Mouse (Mus musculus) limb, embryonic 11.5 days (tissue): ENCODE measurements at regions not wholly inside any gene's neighbourhood (a gene's known extent, or its start where the extent isn't known, plus 50 kb on each side); places are given as distances from the start of the nearest gene placed in this dataset.
A peak's percentile ranks its signal among the peaks of the same experiment; 100 is the strongest.

Experiments used
- ATAC-seq: fragments of 200-750 bp; cut with Nextera tagmentation; 2 replicates; pipeline ENCODE4 v1.8.0; 2017; ENCODE audit warnings: low read depth; ENCODE audit not compliant: insufficient number of reproducible peaks, low FRiP score, low TSS enrichment
- DNase-seq: peaks from one replicate; pipeline ENCODE4 v3.0.0-alpha.2; 2015; ENCODE audit warnings: low spot score
- H3K27ac ChIP-seq: fragments of 300-500 bp; sonication (generic); replicated peaks from 2 replicates; pipeline ENCODE4 v1.5.1; 2014; ENCODE audit warnings: low read depth, mild to moderate bottlenecking, low read length
- H3K27me3 ChIP-seq: fragments of 300-500 bp; sonication (generic); 2 replicates; pipeline ENCODE4 v1.6.1; 2014; ENCODE audit warnings: mild to moderate bottlenecking, low read length, mixed read lengths; ENCODE audit not compliant: control insufficient read depth, insufficient read depth
- H3K36me3 ChIP-seq: fragments of 300-500 bp; sonication (generic); 2 replicates; pipeline ENCODE4 v1.6.1; 2014; ENCODE audit warnings: mild to moderate bottlenecking, low read length, moderate library complexity, mixed read lengths; ENCODE audit not compliant: control insufficient read depth, insufficient read depth
- H3K4me1 ChIP-seq: fragments of 300-500 bp; sonication (generic); 2 replicates; pipeline ENCODE4 v1.6.1; 2014; ENCODE audit warnings: low read length, mixed read lengths; ENCODE audit not compliant: control insufficient read depth, insufficient read depth
- H3K4me2 ChIP-seq: fragments of 300-500 bp; sonication (generic); 2 replicates; pipeline ENCODE4 v1.6.1; 2014; ENCODE audit warnings: low read depth, mild to moderate bottlenecking, moderate library complexity; ENCODE audit not compliant: severe bottlenecking
- H3K4me3 ChIP-seq: fragments of 300-500 bp; sonication (generic); 2 replicates; pipeline ENCODE4 v1.5.1; 2014; ENCODE audit warnings: low read depth, low read length
- H3K9ac ChIP-seq: fragments of 300-500 bp; sonication (generic); 2 replicates; pipeline ENCODE4 v1.6.1; 2014; ENCODE audit warnings: mild to moderate bottlenecking, low read length
- H3K9me3 ChIP-seq: fragments of 300-500 bp; sonication (generic); 2 replicates; pipeline ENCODE4 v1.6.1; 2016; ENCODE audit warnings: low read length; ENCODE audit not compliant: control insufficient read depth
- WGBS: fragments of 180-500 bp; shearing (Covaris S2); extraction: QIAGEN DNeasy Blood & Tissue Kit; methylation state at CpG from one replicate; pipeline ENCODE4 v1.1.7; 2014; 5-methylcytosine and 5-hydroxymethylcytosine counted together

DNA sequence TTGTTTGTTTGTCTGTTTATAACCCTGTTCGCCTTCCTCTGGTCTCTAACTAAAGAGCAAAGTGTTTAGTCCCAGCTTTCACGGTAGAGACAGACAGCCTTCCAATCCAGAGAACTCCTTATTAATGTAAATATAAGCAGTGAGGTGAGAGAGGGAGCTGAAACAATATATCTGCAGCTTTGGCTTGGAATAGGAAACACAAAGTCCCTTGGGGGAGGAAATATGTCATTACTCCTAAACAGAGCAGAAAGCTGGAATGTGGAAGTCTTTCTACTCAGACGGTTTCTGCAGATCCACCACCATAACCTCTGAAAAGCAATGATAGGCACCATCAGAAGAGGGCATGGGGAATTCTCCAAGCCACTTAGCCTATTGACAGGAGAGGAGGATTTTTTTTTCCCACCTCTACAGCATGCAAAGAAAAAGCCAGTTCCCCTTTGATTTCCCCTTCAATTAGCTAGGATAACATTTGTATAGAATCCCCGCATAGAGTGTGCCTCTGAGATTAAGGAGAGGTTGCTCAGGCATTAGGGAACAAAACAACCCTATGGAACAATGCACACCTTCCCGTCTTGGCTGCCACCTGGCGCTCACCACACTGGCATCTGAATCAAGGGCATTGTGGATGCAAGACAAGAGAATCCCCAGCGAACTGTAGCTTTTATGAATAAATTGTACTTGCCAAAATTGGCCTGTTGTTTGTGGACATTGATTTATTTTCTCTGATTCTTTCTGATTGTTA lies 281.9 kb upstream of the Kirrel3 start:
- Histone ChIP-seq H3K4me2 (no peak overlapping the region), H3K27me3 (no peaks in the 10 kb centered on the region), H3K9me3 (no peaks in the 10 kb centered on the region), H3K36me3 (no peaks in the 10 kb centered on the region), H3K4me3 (no peak overlapping the region), H3K27ac (no peak overlapping the region), H3K4me1 (peaks cover 6% of the 10 kb centered on the region; the same call in 1 of the 2 replicates), H3K9ac (no peak overlapping the region)
- DNase-seq (no peak), ATAC-seq (no peak)
- 29% methylated on average over 7 of the region's 7 CpGs for WGBS

DNA sequence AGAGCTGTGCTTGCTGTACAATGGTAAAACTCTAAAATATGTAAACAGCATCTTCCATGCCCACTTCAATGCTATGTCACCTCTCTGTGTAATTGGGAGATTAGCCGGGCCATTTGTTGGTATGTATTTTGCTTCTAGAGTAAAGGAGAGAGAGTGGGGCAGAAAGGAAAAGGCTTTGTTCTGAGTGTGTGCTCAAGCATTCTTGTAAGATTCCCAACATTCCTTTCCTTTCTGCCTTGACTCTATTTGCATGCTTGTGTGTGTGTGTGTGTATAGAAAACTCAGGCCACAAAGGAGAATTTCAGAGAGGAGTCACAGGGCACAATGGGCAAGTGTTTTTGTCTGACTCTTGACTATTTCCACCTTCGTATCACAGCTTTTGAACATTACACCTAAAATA lies 281.2 kb upstream of the Kirrel3 start:
- Histone ChIP-seq H3K4me3 (no peak overlapping the region), H3K36me3 (no peaks in the 10 kb centered on the region), H3K27me3 (no peaks in the 10 kb centered on the region), H3K27ac (no peak overlapping the region), H3K4me1 (peaks cover 6% of the 10 kb centered on the region; the same call in 1 of the 2 replicates), H3K9me3 (no peaks in the 10 kb centered on the region), H3K4me2 (no peak overlapping the region), H3K9ac (no peak overlapping the region)
- 79% methylated on average over 2 of the region's 2 CpGs for WGBS
- DNase-seq = no peak
- no peak for ATAC-seq

DNA sequence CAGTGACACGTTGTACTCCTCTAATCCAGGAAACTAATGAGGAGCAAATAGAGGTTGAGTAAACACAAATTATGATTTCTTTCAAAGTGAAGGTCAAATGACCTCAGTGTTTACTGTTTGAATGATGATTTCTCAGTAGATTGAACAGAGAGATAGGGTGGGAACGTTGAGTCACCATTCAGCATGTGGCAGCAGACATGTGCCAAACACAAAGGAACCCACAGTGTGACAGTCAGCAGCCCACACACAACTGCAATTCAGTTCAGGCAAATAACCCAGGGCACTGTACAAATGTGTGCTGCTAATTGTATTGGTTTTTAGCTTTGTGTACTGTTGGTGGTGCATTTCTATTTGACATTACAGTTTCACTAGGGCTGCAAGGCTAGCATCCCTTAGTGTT lies 254.1 kb upstream of the Kirrel3 start:
- Histone ChIP-seq H3K4me2 (no peak overlapping the region), H3K36me3 (no peaks in the 10 kb centered on the region), H3K9ac (no peak overlapping the region), H3K4me3 (no peak overlapping the region), H3K27ac (no peak overlapping the region), H3K27me3 (no peaks in the 10 kb centered on the region), H3K4me1 (no peaks in the 10 kb centered on the region), H3K9me3 (no peaks in the 10 kb centered on the region)
- DNase-seq (no peak), ATAC-seq (no peak)
- 57% methylated on average over 2 of the region's 2 CpGs for WGBS

DNA sequence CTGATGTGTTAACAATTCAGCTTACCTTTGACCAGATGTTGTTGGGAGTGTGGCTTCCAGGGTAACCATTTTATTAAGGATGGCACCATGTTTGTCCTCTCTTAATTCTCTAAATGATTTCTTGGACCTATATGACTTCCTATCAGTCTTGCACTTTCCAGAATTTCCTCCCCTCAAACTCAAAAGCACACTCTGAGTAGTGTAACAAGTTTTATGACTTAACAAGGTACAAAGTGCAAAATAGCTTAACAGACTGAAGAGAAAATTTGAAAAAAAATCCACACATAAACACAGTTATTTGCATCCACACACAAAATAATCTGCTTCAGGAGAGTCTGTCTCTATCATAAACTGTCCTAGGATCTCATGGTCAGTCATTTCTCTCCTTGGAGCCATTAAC lies 251.0 kb upstream of the Kirrel3 start:
- H3K36me3 ChIP-seq = no peaks in the 10 kb centered on the region
- H3K9me3 ChIP-seq = no peaks in the 10 kb centered on the region
- H3K4me1 ChIP-seq = peaks cover 4% of the 10 kb centered on the region; the same call in 1 of the 2 replicates
- no peak overlapping the region for H3K27ac ChIP-seq
- H3K27me3 ChIP-seq = no peaks in the 10 kb centered on the region
- ATAC-seq = no peak
- no peak overlapping the region for H3K9ac ChIP-seq
- H3K4me3 ChIP-seq = no peak overlapping the region
- DNase-seq = no peak
- H3K4me2 ChIP-seq = no peak overlapping the region

DNA sequence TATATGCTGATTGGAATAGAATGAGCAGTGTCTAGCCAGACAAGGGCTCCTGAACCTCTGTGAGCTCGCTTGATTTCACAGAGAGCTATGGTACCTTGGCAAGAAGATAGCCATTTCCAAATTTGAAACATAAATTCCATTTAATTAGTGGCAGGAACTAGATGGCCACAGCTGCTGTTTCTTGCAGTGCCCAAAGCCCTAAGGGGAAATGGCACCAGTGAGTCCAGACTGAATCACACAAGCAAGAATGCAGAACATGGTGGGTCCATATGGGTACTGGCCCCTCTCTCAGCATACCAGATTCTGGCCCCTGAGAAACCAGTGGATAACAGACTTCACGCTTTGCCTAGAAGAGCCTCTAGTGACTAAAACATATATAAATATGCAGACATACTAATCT lies 246.2 kb upstream of the Kirrel3 start:
- H3K4me1 ChIP-seq = peaks cover 4% of the 10 kb centered on the region; the same call in 1 of the 2 replicates
- no peak overlapping the region for H3K27ac ChIP-seq
- ATAC-seq (no peak), DNase-seq (no peak)
- H3K9ac ChIP-seq = no peak overlapping the region
- no peak overlapping the region for H3K4me3 ChIP-seq
- no peaks in the 10 kb centered on the region for H3K36me3 ChIP-seq
- no peaks in the 10 kb centered on the region for H3K27me3 ChIP-seq
- H3K9me3 ChIP-seq = no peaks in the 10 kb centered on the region
- 71% methylated on average over 2 of the region's 2 CpGs for WGBS
- H3K4me2 ChIP-seq = no peak overlapping the region

DNA sequence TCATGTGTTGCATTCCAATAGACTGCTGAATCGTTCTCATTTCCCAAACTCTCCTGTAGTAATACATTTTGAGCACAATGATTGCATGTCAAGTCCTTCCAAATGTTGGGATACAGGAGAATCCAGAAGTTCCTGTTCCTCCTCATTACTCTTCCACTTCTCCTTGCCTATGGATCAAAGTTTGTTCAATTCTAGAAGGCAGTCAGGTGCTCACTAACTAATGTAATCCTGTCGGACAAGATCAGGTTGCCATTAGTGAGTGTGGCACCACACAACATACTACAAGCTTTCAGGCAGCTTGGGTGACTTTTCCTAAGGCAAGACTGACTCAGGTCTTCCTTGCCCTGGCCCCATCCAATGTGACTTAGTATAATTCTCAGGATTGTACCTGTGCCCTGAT lies 242.0 kb upstream of the Kirrel3 start:
- WGBS = 84% methylated on average over 2 of the region's 2 CpGs
- no peak overlapping the region for H3K4me2 ChIP-seq
- no peaks in the 10 kb centered on the region for H3K36me3 ChIP-seq
- ATAC-seq (no peak), DNase-seq (no peak)
- H3K4me1 ChIP-seq = peaks cover 4% of the 10 kb centered on the region; the same call in 1 of the 2 replicates
- H3K27me3 ChIP-seq = no peaks in the 10 kb centered on the region
- H3K9ac ChIP-seq = no peak overlapping the region
- no peak overlapping the region for H3K27ac ChIP-seq
- no peak overlapping the region for H3K4me3 ChIP-seq
- no peaks in the 10 kb centered on the region for H3K9me3 ChIP-seq

DNA sequence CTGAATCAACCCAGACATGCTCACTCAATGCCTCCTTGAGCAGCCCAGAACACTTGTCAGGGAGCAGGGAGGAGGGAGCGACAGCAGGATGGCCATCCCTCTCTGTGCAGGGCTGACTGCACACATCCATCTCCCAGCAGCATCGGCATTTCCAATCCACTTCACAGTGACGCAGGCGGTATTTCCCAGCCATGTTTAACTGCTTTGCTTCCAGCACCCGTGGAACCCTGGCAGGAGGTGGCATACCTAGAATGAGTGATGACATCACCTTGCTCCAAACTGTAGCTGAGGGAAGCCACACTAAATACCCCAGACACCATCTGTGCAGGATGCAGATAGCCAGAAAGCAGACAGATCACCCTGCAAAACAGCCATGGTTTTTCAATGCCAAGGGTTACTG lies 241.1 kb upstream of the Kirrel3 start:
- Histone ChIP-seq H3K9ac (no peak overlapping the region), H3K27me3 (no peaks in the 10 kb centered on the region), H3K27ac (no peak overlapping the region), H3K9me3 (no peaks in the 10 kb centered on the region), H3K4me1 (no peaks in the 10 kb centered on the region), H3K4me3 (no peak overlapping the region), H3K4me2 (no peak overlapping the region), H3K36me3 (no peaks in the 10 kb centered on the region)
- WGBS = 84% methylated on average over 5 of the region's 5 CpGs
- ATAC-seq = no peak
- DNase-seq = no peak

DNA sequence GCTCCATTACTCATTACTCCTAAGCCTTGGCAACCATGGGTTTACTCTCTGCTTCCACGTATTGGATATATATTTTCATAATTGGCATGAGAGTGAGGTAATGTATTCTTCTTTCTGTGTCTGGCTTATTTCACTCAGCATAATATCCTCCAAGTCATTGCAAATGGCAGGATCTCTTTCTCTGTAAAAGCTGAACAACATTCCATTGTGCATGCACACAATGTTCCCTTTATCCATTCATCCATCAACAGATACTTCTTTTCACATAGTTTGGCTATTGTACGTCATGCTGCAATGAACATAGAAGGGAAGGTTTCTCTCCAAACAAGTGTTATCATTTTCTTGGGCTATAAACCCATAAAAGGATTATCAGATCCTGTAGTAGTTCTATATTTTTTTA lies 232.9 kb upstream of the Kirrel3 start:
- WGBS = 89% methylated on average over 2 of the region's 2 CpGs
- Histone ChIP-seq H3K27ac (no peak overlapping the region), H3K9me3 (no peaks in the 10 kb centered on the region), H3K9ac (no peak overlapping the region), H3K4me3 (no peak overlapping the region), H3K36me3 (no peaks in the 10 kb centered on the region), H3K4me1 (no peaks in the 10 kb centered on the region), H3K27me3 (no peaks in the 10 kb centered on the region), H3K4me2 (no peak overlapping the region)
- DNase-seq = no peak
- ATAC-seq = no peak

DNA sequence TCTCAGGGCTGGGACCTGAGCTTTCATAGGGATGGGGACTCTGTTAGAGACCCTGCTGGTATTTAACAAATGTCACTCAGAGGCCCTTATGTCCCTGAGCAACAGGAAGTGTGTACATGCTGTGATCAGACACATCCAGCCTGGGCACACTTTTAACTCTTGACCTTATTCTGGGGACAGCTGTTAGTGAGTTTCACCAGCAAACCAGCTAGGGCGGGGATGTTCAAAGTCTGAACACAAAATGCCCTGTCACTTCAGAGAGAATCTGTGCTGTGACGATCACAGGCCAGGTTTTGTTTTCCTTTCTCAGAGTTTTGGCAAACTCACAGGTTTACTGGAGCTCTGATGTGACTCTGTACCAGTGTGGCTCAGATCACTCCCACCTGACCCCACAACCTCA lies 227.2 kb upstream of the Kirrel3 start:
- Histone ChIP-seq H3K4me2 (no peak overlapping the region), H3K27me3 (no peaks in the 10 kb centered on the region), H3K9ac (no peak overlapping the region), H3K27ac (no peak overlapping the region), H3K4me1 (no peaks in the 10 kb centered on the region), H3K9me3 (no peaks in the 10 kb centered on the region), H3K36me3 (no peaks in the 10 kb centered on the region), H3K4me3 (no peak overlapping the region)
- ATAC-seq (0 out of 2 replicates have a peak, but pooled peaks have one; percentile 31), DNase-seq (no peak)
- 32% methylated on average over 2 of the region's 2 CpGs for WGBS
